Mouse (Mus musculus) lung, embryonic 14.5 days (tissue): ENCODE measurements around the gene Acss2. TPM values are rescaled to one million over a fixed set of nuclear protein-coding genes. Genes with fewer than 3 reads are reported as not detected.

ENCODE experiments used
- ATAC-seq: fragments of 200-750 bp; cut with Nextera tagmentation; 2 replicates; pipeline ENCODE4 v1.8.0; 2017; ENCODE audit warnings: mild to moderate bottlenecking, moderate TSS enrichment, moderate library complexity; ENCODE audit not compliant: insufficient read depth
- DNase-seq: peaks from one replicate; pipeline ENCODE4 v3.0.0-alpha.2; 2015
- H3K27ac ChIP-seq: fragments of 300-500 bp; sonication (generic); 2 replicates; pipeline ENCODE4 v1.5.1; 2014; ENCODE audit warnings: low read depth, mild to moderate bottlenecking, moderate library complexity
- H3K27me3 ChIP-seq: fragments of 300-500 bp; sonication (generic); 2 replicates; pipeline ENCODE4 v1.6.1; 2014; ENCODE audit warnings: low read length, control low read depth; ENCODE audit not compliant: insufficient read depth
- H3K36me3 ChIP-seq: fragments of 300-500 bp; sonication (generic); 2 replicates; pipeline ENCODE4 v1.6.1; 2014; ENCODE audit warnings: control low read depth; ENCODE audit not compliant: insufficient read depth
- H3K4me1 ChIP-seq: fragments of 300-500 bp; sonication (generic); 2 replicates; pipeline ENCODE4 v1.6.1; 2014; ENCODE audit warnings: antibody characterized with exemption, control low read depth; ENCODE audit not compliant: insufficient read depth
- H3K4me2 ChIP-seq: fragments of 300-500 bp; sonication (generic); 2 replicates; pipeline ENCODE4 v1.6.1; 2014; ENCODE audit warnings: mild to moderate bottlenecking
- H3K4me3 ChIP-seq: fragments of 300-500 bp; sonication (generic); 2 replicates; pipeline ENCODE4 v1.5.1; 2014; ENCODE audit warnings: low read depth, low read length
- H3K9ac ChIP-seq: fragments of 300-500 bp; sonication (generic); 2 replicates; pipeline ENCODE4 v1.6.1; 2014
- H3K9me3 ChIP-seq: fragments of 300-500 bp; sonication (generic); 2 replicates; pipeline ENCODE4 v1.6.1; 2016; ENCODE audit warnings: low read depth, low read length, control low read depth
- CTCF ChIP-seq: IDR thresholded peaks from 2 replicates; pipeline ENCODE4 v1.5.1; 2016; ENCODE audit warnings: antibody characterized with exemption, low read depth
- WGBS: fragments of 180-500 bp; shearing (Covaris S2); extraction: QIAGEN DNeasy Blood & Tissue Kit; methylation state at CpG from one replicate; pipeline ENCODE4 v1.1.7; 2014; 5-methylcytosine and 5-hydroxymethylcytosine counted together
- polyA plus RNA-seq: library from polyadenylated mRNA; unstranded; fragments of >200 nt; fragmentation: Nextera tagmentation; extraction: Ambion mirVana; gene quantifications from 2 replicates; pipeline ENCODE4 v1.2.1, GENCODE M21; 2014

Acss2 gene
- polyA plus RNA-seq, 1 experiment from 2014 or later: 7.5 TPM

DNA sequence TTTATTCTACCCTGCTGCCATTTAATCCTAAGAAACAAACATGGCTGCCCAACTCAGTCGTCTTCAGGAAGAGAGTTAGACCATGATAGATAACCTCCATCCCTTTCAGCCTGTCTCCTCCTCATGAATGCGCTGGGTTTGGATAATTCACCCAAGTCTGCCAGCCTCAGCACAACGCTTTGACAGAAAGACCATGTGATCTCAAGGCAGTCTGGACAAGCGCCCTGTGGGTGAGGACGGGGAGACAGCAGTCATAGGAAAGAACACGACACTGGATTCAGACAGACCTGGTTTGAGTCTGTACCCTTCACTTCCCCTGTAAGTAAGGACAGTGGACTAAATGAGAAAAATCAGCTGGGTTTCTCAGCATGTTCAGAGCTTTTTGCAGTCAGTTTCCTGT is 71.8 kb downstream of the Acss2 start:
- whole genome bisulfite sequencing: 64% methylated on average over 6 of the region's 6 CpGs
- H3K27me3 ChIP-seq: no peaks in the 10 kb centered on the region
- H3K4me2 ChIP-seq: no peak overlapping the region
- H3K9me3 ChIP-seq: no peaks in the 10 kb centered on the region
- peaks cover 6% of the 10 kb centered on the region; the same call in 1 of the 2 replicates for H3K4me1 ChIP-seq
- ATAC-seq (no peak), DNase-seq (no peak)
- H3K9ac ChIP-seq: no peak overlapping the region
- TF ChIP-seq CTCF: no peak
- no peak overlapping the region for H3K27ac ChIP-seq
- no peaks in the 10 kb centered on the region for H3K36me3 ChIP-seq
- H3K4me3 ChIP-seq: no peak overlapping the region

DNA sequence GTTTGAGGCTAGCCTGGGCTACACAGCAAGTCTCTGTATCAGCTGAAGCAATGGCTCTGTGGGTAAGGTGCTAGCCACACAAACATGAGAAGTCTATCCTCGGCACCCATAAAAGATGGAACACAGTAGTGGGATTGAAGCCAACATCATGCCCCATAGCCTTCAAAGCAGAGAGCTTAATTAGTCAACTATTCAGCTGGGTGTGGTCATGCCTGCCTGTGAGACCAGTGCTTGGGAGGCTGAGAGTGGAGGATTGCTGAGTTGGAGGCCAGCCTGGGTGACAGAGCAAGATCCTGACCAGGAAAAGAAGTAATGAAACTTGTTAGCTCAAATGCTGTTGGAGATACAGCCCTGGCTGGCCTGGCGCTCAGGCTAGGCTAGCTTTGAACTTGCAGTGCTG is 73.1 kb downstream of the Acss2 start:
- H3K27ac ChIP-seq: no peak overlapping the region
- no peak overlapping the region for H3K4me2 ChIP-seq
- ATAC-seq: no peak
- H3K9ac ChIP-seq: no peak overlapping the region
- no peak for TF ChIP-seq CTCF
- H3K36me3 ChIP-seq: no peaks in the 10 kb centered on the region
- H3K27me3 ChIP-seq: no peaks in the 10 kb centered on the region
- no peak overlapping the region for H3K4me3 ChIP-seq
- no peak for DNase-seq
- no peaks in the 10 kb centered on the region for H3K9me3 ChIP-seq
- H3K4me1 ChIP-seq: peaks cover 6% of the 10 kb centered on the region; the same call in 1 of the 2 replicates
- whole genome bisulfite sequencing: 90% methylated on average over 2 of the region's 2 CpGs

DNA sequence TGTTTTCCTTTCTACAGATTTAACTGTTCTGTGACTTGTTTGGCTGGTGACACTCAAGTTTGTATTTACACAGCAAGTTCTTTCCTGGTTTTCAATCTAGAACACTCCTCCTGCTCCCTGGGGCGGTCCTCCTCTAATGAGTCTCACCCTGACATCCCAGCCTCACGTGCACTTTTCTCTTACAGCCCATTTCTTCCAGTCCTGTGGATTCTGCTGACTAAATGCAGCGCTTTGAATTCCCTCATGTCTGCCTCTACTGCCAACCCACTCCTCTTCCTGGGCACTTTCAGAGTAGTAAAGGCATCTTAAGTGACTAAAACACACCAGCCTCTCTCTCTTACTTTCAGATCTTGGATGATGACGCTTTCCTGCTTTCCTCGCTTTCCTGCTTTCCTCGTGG is 73.9 kb downstream of the Acss2 start:
- no peaks in the 10 kb centered on the region for H3K36me3 ChIP-seq
- ATAC-seq (no peak), DNase-seq (no peak)
- peaks cover 6% of the 10 kb centered on the region; the same call in 1 of the 2 replicates for H3K4me1 ChIP-seq
- no peaks in the 10 kb centered on the region for H3K9me3 ChIP-seq
- TF ChIP-seq CTCF: no peak
- H3K27me3 ChIP-seq: no peaks in the 10 kb centered on the region
- H3K4me2 ChIP-seq: peak overlapping the region; percentile 87
- 6% methylated on average over 6 of the region's 6 CpGs for WGBS
- H3K27ac ChIP-seq: peak overlapping the region; percentile 89
- H3K9ac ChIP-seq: peak overlapping the region; percentile 77
- H3K4me3 ChIP-seq: peak overlapping the region; percentile 69

DNA sequence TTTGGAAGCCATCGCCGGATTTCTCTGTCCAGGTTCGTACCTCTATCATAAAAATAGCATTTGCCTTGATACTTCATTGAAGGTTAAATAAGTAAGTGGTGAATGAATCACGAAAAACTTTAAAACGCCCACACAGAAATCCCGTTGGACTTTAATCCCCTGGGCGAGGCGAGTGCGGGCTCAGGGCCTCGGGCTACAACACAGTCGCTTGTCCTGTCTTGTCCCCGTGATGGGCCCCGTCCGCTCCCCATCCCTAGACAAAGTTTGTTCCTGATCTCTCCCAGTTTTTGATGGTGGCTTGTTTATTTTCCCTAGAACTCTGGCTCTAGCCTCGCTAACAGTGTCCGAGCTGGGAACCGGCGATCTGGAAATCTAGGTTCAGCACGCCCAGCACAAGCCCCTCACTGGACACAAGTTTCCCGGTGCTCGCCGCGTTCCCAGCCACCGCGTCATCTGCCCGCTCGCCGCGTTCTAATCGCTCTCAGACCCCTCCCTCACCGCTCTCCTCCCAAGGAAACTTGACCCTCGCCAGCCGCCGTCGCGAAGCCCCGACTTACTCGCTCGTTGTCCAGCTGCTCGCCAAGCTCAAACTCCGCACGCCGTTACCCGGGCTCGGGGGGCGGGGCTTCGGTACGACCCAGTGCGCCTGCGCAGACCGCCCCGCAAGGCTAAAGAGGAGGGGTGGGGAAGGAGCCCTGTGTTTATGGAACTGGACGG is 74.5 kb downstream of the Acss2 start, which contains the start of gene Gss:
Gene Gss, minus strand, starts transcription at position 674 of the 717 bp plus-strand sequence.
- peak; percentile 99 for DNase-seq
- peak; percentile 96 for ATAC-seq
- Histone ChIP-seq H3K36me3 (no peaks in the 10 kb centered on the region), H3K9me3 (no peaks in the 10 kb centered on the region), H3K4me1 (peaks cover 6% of the 10 kb centered on the region; the same call in 1 of the 2 replicates), H3K27ac (peak within 1 kb of the TSS; percentile 89), H3K27me3 (no peaks in the 10 kb centered on the region), H3K9ac (peak within 1 kb of the TSS; percentile 77), H3K4me3 (peak within 1 kb of the TSS; percentile 69), H3K4me2 (peak within 1 kb of the TSS; percentile 87)
- TF ChIP-seq CTCF: no peak
- WGBS: under 1% methylated on average over 53 of the region's 53 CpGs

DNA sequence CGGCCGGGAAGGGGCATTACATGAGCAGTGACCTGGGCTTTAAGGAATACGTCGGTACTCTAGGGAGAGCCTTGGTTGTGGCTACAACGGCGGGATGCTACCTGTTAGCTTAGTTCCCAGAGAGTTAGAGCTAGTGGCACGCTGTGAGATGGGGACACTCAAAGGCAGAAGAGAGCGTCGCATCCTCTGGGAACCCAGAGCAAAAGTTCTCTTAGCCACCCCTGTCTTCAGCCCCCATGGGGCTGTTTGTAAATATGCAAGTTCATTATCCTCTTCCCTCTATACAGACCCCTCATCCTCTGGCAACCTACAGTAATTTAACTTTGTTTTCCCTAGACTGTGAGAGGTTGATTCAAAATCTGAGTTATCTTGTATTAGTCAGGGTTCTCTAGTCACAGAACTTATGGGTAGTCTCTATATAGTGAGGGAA is 75.1 kb downstream of the Acss2 start:
- ATAC-seq (peak; percentile 58), DNase-seq (no peak)
- Histone ChIP-seq H3K9ac (peak overlapping the region; percentile 77), H3K27me3 (no peaks in the 10 kb centered on the region), H3K4me1 (peaks cover 6% of the 10 kb centered on the region; the same call in 1 of the 2 replicates), H3K27ac (peak overlapping the region; percentile 3; the same call in 1 of the 2 replicates), H3K4me3 (peak overlapping the region; percentile 69), H3K9me3 (no peaks in the 10 kb centered on the region), H3K4me2 (peak overlapping the region; percentile 87), H3K36me3 (no peaks in the 10 kb centered on the region)
- TF ChIP-seq CTCF: 0 out of 2 replicates have a peak, but pooled peaks have one; percentile 6
- WGBS: 0% methylated on average over 9 of the region's 9 CpGs

DNA sequence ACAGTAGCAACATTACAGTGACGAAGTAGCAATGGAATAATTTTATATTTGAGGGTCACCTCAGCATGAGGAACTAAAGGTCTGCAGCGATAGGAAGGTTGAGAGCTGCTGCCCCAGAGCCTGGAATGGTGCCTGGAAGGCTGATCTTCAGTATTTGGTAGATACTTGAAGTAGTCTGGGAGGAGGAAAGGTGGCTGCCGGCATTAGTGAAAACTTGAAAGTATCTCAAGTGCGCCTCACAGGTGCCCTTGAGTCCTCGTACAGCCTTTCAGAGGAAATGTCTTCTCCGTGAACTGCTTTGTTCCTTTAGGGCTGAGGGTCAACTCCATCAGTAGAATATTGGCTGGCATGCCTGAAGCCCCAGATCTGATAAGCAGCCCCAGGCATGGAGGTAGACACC is 77.8 kb downstream of the Acss2 start:
- DNase-seq: peak; percentile 18
- Histone ChIP-seq H3K27me3 (no peaks in the 10 kb centered on the region), H3K4me3 (no peak overlapping the region), H3K9ac (no peak overlapping the region), H3K36me3 (no peaks in the 10 kb centered on the region), H3K9me3 (no peaks in the 10 kb centered on the region), H3K4me2 (no peak overlapping the region), H3K27ac (no peak overlapping the region), H3K4me1 (peaks cover 6% of the 10 kb centered on the region; the same call in 1 of the 2 replicates)
- no peak for TF ChIP-seq CTCF
- ATAC-seq: no peak
- WGBS: 64% methylated on average over 6 of the region's 6 CpGs

DNA sequence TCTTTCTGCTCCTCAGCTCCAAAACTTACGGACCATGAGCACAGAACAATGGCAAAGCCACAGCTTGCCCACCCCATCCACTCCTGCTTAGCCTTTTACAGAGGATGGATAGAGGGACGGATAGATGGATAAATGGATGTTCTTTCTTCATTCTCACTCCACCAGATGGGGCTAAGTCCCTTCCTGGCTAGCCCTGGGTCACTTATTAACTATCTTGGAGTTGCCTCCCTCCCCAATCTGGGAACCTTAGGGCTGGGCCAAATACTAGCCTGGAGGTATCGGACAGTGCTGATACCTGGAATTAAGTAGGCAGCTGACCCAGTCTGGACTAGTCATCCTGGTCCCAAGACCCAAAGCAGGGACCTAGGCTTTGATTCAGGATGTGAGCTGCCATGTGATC is 86.0 kb downstream of the Acss2 start:
- H3K27ac ChIP-seq: no peak overlapping the region
- no peak overlapping the region for H3K4me3 ChIP-seq
- no peak overlapping the region for H3K4me2 ChIP-seq
- H3K4me1 ChIP-seq: no peaks in the 10 kb centered on the region
- no peaks in the 10 kb centered on the region for H3K27me3 ChIP-seq
- H3K9me3 ChIP-seq: no peaks in the 10 kb centered on the region
- ATAC-seq (no peak), DNase-seq (no peak)
- 58% methylated on average over 3 of the region's 3 CpGs for WGBS
- H3K36me3 ChIP-seq: no peaks in the 10 kb centered on the region
- no peak for TF ChIP-seq CTCF
- no peak overlapping the region for H3K9ac ChIP-seq
